Mouse (Mus musculus): ENCODE results near the gene Plg.

The Plg gene

DNA sequence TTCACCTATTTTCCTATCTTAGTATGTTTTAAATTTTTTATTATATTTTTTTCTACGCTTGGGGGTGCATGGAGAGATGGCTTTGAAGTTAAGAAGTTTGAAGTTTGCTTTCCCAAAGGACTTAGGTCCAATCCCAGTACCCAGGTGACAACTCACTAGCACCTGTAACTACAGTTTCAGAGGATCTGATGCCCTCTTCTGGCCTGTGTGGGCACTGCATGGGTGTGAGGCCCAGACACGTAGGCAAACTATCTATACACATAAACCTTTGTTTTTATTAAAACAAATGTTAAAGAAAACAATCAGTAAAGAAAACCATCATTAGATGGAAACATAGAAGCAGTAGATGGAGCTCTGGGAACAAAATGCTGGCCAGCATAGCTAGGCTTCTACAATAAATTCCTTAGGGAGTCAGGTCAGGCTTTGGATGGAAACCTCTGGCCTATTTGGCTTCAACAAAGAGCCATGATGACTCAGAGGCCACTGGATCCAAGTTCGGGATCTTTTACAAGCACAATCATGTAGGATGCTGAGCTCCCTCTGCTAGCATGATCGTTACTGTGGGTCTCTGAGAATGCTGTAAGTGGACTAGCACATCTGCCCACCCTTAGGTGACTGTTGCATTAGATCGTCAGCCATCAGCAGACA, 76.9 kb downstream of the Plg start:
- DNase-seq: peak; percentile 55

DNA sequence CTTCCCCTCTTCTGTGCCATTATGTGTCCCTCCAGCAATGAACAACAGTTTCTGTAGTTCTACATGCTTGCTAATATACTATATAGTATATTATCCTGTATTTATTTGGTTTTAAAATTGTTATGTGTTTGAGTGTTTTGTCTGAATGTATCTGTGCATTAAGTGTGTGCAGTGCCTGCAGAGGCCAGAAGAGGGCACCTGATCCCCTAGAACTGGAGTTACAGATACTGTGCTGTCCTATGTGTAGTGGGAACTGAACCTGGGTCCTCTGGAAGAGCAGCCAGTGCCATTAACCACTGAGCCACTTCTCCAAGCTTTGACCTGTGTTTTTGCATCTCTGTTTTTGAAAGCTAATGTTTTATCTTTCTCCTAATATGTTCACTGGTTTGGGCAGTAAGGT, 82.8 kb downstream of the Plg start:
- DNase-seq: no peak

DNA sequence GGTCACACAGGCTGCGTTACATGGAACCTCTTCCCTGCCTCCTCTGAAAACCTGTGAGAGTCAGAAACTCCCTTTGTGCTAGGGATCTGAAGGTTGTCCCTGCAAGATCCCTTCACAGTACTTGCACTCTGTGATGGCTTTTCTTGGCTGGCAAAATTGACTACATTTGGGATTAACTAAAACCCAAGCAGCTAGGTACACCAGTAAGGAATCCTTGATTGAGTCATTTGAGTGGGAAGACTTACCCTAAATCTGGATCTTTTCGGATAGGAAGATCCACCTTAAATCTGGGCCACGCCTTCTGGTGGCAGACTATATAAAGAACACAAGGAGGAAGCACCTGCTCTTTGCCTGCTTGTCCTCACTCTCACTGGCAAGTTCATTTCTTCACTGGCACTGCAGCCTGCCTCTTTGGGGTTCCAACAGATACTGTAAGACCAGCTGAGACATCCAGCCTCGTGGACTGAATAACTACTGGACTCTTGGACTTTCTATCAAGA, 88.1 kb downstream of the Plg start:
- DNase-seq: no peak

DNA sequence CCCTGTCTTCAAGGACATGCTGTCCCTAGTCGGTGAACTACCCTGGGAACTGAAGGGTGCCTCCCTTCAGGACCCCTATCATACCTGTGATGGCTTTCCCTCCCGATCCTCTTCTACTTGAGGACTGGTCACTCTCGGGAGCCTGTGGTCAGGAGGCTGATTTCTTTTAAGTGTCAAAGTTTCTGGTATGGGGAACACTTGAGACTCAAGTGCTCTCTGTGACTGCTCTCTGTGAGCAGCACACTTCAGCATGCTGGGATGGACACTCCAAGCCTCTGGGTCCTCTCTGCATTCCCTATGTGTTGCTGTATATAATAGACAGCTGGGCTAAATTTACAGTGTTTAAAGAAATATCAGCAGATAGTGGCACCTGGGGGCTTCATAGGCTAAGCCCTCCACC, 89.2 kb downstream of the Plg start:
- no peak for DNase-seq

DNA sequence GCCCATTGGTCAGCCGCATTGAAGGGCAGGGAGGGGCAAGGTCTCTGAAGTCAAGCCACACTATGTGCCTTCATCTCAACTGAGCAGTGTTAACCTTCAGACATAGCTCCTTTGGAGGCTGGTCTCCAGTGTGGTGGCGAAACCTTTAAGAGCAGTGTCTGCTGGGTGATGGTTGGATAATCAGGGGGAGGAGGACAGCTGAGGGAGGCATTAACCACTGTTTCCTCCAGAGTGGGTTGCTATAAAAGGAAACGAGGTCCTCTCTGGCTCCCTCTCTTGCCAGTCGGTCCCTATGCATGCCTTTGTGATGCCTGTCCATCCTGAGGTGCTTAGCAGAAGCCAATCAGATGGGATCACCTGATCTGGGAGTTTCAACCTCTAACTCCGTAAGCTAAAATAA, 90.3 kb downstream of the Plg start:
- DNase-seq: no peak
